Mouse (Mus musculus) erythroblast, embryonic 14.5 days (primary cell): ENCODE measurements around the gene Tub.

Experiments used
- GATA1 ChIP-seq: IDR thresholded peaks from 2 replicates; pipeline ENCODE4 v1.6.1; 2012; ENCODE audit warnings: low read length, inconsistent platforms, mixed read lengths
- TAL1 ChIP-seq: IDR thresholded peaks from 3 replicates; pipeline ENCODE4 v1.6.1; 2012; ENCODE audit warnings: low read length, inconsistent platforms, mixed read lengths

DNA sequence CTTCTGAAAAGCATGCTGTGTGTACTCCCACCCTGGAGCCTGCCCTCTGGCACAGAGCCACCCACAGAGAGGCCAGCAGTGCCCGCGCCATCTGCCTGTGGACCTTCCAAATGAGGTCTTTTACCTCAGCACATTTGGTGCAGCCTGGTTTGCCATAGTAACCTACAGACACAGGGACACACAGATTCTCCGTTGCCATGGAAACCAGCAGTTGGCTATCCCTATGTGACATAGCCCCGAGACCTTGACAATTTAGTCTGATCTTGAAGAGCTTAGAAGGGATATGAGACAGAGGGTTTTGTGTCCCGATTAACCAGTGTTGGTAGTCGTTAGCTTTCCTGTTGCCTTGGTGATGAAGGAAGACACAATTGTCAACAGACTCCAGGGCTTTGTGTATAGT lies 22.1 kb downstream of the Tub start:
- TF ChIP-seq GATA1 = no peak
- TF ChIP-seq TAL1 = no peak
